Mouse (Mus musculus) C2C12 (cell line): ENCODE results near the gene Auts2. TPM values are rescaled to one million over a fixed set of nuclear protein-coding genes. Genes with fewer than 3 reads are reported as not detected.

Experiments
- H3K27me3 ChIP-seq: one replicate; pipeline ENCODE4 v1.6.1; 2011; ENCODE audit not compliant: control insufficient read depth, insufficient read depth, insufficient read length
- H3K36me3 ChIP-seq: one replicate; pipeline ENCODE4 v1.6.1; 2011; ENCODE audit not compliant: control insufficient read depth, insufficient read depth
- H3K4me3 ChIP-seq: one replicate; pipeline ENCODE4 v1.5.1; 2011; ENCODE audit warnings: mild to moderate bottlenecking, control low read depth; ENCODE audit not compliant: poor library complexity, insufficient read depth, severe bottlenecking
- H3K79me2 ChIP-seq: one replicate; pipeline ENCODE4 v1.6.1; 2011; ENCODE audit not compliant: control insufficient read depth, insufficient read depth
- H3K79me3 ChIP-seq: one replicate; pipeline ENCODE4 v1.6.1; 2011; ENCODE audit warnings: low read depth, control low read depth
- H3ac ChIP-seq: one replicate; pipeline ENCODE3; 2011; ENCODE audit warnings: low read depth; ENCODE audit not compliant: control insufficient read depth, insufficient read length
- CEBPB ChIP-seq: IDR thresholded peaks from one replicate; pipeline ENCODE4 v1.6.1; 2011; ENCODE audit warnings: low read depth, mild to moderate bottlenecking, control low read depth, moderate library complexity
- CTCF ChIP-seq: IDR thresholded peaks from one replicate; pipeline ENCODE4 v1.5.1; 2011; ENCODE audit not compliant: control insufficient read depth, insufficient read depth, insufficient read length
- FOSL1 ChIP-seq: IDR thresholded peaks from one replicate; pipeline ENCODE4 v1.8.0; 2011; ENCODE audit warnings: mild to moderate bottlenecking, low read length; ENCODE audit not compliant: poor library complexity, insufficient read depth, severe bottlenecking
- MAX ChIP-seq: IDR thresholded peaks from one replicate; pipeline ENCODE4 v1.6.1; 2011; ENCODE audit warnings: mild to moderate bottlenecking, control low read depth
- MYOD1 ChIP-seq: IDR thresholded peaks from one replicate; pipeline ENCODE4 v1.6.1; 2011; ENCODE audit warnings: low read depth; ENCODE audit not compliant: control insufficient read depth, insufficient read length
- MYOG ChIP-seq: IDR thresholded peaks from one replicate; pipeline ENCODE4 v1.6.1; 2011; ENCODE audit not compliant: control insufficient read depth, insufficient read length; ENCODE audit errors: extremely low read depth
- USF1 ChIP-seq: IDR thresholded peaks from one replicate; pipeline ENCODE4 v1.6.1; 2011; ENCODE audit warnings: low read depth, mild to moderate bottlenecking, control low read depth, moderate library complexity
- polyA plus RNA-seq: library from polyadenylated mRNA; unstranded; fragments of >200 nt; fragmentation: generic; extraction: Trizol; gene quantifications from one replicate; pipeline ENCODE4 v1.2.1, GENCODE M21; 2012; ENCODE audit warnings: missing spikeins

Gene Auts2
- polyA plus RNA-seq, 1 experiment: 8.4 TPM

DNA sequence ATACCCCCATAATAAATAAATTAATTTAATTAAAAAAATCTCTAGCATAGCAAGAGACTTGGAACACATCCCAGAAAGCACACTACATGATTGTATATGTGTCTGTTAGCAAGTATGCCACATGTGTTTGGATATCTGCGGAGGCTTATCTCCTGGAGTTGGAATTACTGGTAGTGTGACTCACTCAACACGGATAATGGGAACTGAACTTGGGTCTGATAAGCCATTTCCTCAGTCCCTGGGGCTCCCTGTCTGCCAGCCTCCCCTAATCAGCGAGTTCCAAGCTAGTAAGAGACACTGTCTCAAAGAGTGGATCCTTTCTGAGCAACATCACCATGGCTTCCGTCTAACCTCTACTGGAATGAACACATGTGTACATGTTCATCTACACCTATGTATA lies 1056.6 kb downstream of the Auts2 start:
- TF ChIP-seq FOSL1 (no peak), MYOD1 (no peak), USF1 (no peak), CTCF (no peak), CEBPB (no peak), MAX (no peak), MYOG (no peak)

GRCm38 (mm10) chr5:131475278-131475677 lies 1067.9 kb downstream of the Auts2 start:
- TF ChIP-seq MAX: no peak
- TF ChIP-seq CEBPB: no peak
- no peak for TF ChIP-seq MYOG
- no peak for TF ChIP-seq USF1
- Histone ChIP-seq H3K4me3 (no peak overlapping the region), H3K79me3 (no peaks in the 10 kb centered on the region), H3ac (no peak overlapping the region), H3K36me3 (peaks cover 6% of the 10 kb centered on the region), H3K79me2 (no peaks in the 10 kb centered on the region), H3K27me3 (no peaks in the 10 kb centered on the region)

More for the DNA sequence above, 1056.6 kb downstream of the Auts2 start:
- Histone ChIP-seq H3K79me3 (peaks cover 10% of the 10 kb centered on the region), H3K4me3 (no peak overlapping the region), H3ac (no peak overlapping the region), H3K36me3 (no peaks in the 10 kb centered on the region), H3K79me2 (peaks cover 19% of the 10 kb centered on the region), H3K27me3 (no peaks in the 10 kb centered on the region)

GRCm38 (mm10) chr5:131468609-131469008 lies 1074.5 kb downstream of the Auts2 start:
- Histone ChIP-seq H3K4me3 (no peak overlapping the region), H3K36me3 (no peaks in the 10 kb centered on the region), H3K79me2 (no peaks in the 10 kb centered on the region), H3ac (no peak overlapping the region), H3K27me3 (no peaks in the 10 kb centered on the region), H3K79me3 (no peaks in the 10 kb centered on the region)
- no peak for TF ChIP-seq MAX
- TF ChIP-seq USF1: no peak
- TF ChIP-seq MYOD1: no peak
- no peak for TF ChIP-seq CEBPB
- TF ChIP-seq CTCF: no peak
- TF ChIP-seq MYOG: no peak
- no peak for TF ChIP-seq FOSL1

GRCm38 (mm10) chr5:131466131-131466530 lies 1077.0 kb downstream of the Auts2 start:
- Histone ChIP-seq H3K27me3 (no peaks in the 10 kb centered on the region), H3K79me3 (no peaks in the 10 kb centered on the region), H3K36me3 (no peaks in the 10 kb centered on the region)

DNA sequence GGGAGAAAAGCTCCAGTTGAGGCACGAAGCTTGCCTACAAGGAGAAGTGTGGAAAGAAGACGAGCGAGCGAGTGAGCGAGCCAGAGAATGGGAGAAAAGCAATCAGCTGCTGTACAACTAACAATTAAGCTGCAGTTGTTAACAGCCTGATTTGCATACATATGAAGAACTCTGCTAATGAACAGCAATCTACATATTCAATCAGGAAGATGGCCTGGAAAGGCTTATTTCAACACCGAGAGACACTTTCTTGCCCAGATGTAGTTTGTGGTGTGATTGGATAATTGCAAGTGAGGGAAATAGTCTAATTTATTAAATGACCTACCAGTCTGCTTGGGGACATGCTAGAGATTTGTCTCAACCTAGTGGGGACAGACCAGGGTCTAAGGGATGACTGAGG lies 1079.7 kb downstream of the Auts2 start:
- H3K27me3 ChIP-seq: no peaks in the 10 kb centered on the region
- TF ChIP-seq CTCF (no peak), FOSL1 (no peak), CEBPB (no peak), MYOG (no peak), MYOD1 (no peak)
- no peaks in the 10 kb centered on the region for H3K36me3 ChIP-seq
- H3K4me3 ChIP-seq: no peak overlapping the region
- H3K79me3 ChIP-seq: no peaks in the 10 kb centered on the region
- H3K79me2 ChIP-seq: no peaks in the 10 kb centered on the region
- no peak overlapping the region for H3ac ChIP-seq

More at GRCm38 (mm10) chr5:131466131-131466530, 1077.0 kb downstream of the Auts2 start:
- H3ac ChIP-seq: no peak overlapping the region
- no peaks in the 10 kb centered on the region for H3K79me2 ChIP-seq
- TF ChIP-seq USF1 (no peak), FOSL1 (no peak), CEBPB (no peak), MAX (no peak), CTCF (no peak), MYOD1 (no peak), MYOG (no peak)
- H3K4me3 ChIP-seq: no peak overlapping the region

- H3K27me3 ChIP-seq: no peaks in the 10 kb centered on the region
- H3K79me2 ChIP-seq: no peaks in the 10 kb centered on the region
- no peaks in the 10 kb centered on the region for H3K79me3 ChIP-seq
- H3K36me3 ChIP-seq: no peaks in the 10 kb centered on the region
- no peak overlapping the region for H3K4me3 ChIP-seq
- no peak overlapping the region for H3ac ChIP-seq
- no peak for TF ChIP-seq USF1
- TF ChIP-seq CEBPB: no peak
- TF ChIP-seq MYOD1: no peak
These were observed 1083.2 kb downstream of the Auts2 start for GRCm38 (mm10) chr5:131459951-131460350.
